Mouse (Mus musculus) thymus, adult 2 months (tissue): ENCODE data around the gene Gm4952. TPM values are rescaled to one million over a fixed set of nuclear protein-coding genes. Genes with fewer than 3 reads are reported as not detected.
A peak's percentile ranks its signal among the peaks of the same experiment; 100 is the strongest.

Experiments used
- DNase-seq: peaks from one replicate; pipeline ENCODE4 v3.0.0; 2021
- H3K27ac ChIP-seq: fragments of 200-500 bp; 2 replicates; pipeline ENCODE4 v1.5.1; 2012; ENCODE audit warnings: low read length, control low read depth; ENCODE audit not compliant: control insufficient read depth, insufficient read depth
- H3K27me3 ChIP-seq: fragments of 200-500 bp; 2 replicates; pipeline ENCODE4 v1.6.1; 2012; ENCODE audit warnings: mild to moderate bottlenecking, low read length, moderate library complexity, mixed read lengths; ENCODE audit not compliant: control insufficient read depth, insufficient read depth
- H3K36me3 ChIP-seq: fragments of 200-500 bp; 2 replicates; pipeline ENCODE4 v1.6.1; 2012; ENCODE audit warnings: mild to moderate bottlenecking, low read length, moderate library complexity; ENCODE audit not compliant: control insufficient read depth, insufficient read depth
- H3K4me1 ChIP-seq: fragments of 200-500 bp; replicated peaks from 2 replicates; pipeline ENCODE4 v1.6.1; 2012; ENCODE audit warnings: low read length; ENCODE audit not compliant: control insufficient read depth, insufficient read depth
- H3K4me3 ChIP-seq: fragments of 200-500 bp; 2 replicates; pipeline ENCODE4 v1.5.1; 2012; ENCODE audit warnings: mild to moderate bottlenecking, low read length, control low read depth, moderate library complexity; ENCODE audit not compliant: control insufficient read depth, insufficient read depth
- CTCF ChIP-seq: fragments of 200-500 bp; IDR thresholded peaks from 2 replicates; pipeline ENCODE4 v1.5.1; 2012; ENCODE audit warnings: mild to moderate bottlenecking, control low read depth, low read length, moderate library complexity, borderline replicate concordance; ENCODE audit not compliant: control insufficient read depth, poor library complexity, insufficient read depth; ENCODE audit errors: extremely low read depth
- POLR2A ChIP-seq: fragments of 200-500 bp; IDR thresholded peaks from 2 replicates; pipeline ENCODE4 v1.6.1; 2012; ENCODE audit warnings: mild to moderate bottlenecking, low read length, control low read depth, moderate library complexity; ENCODE audit not compliant: control insufficient read depth, poor library complexity, insufficient read depth; ENCODE audit errors: extremely low read depth
- whole genome bisulfite sequencing: fragments of 180-500 bp; shearing (Covaris S2); methylation state at CpG from one replicate; pipeline ENCODE4 v1.1.7; 2018; 5-methylcytosine and 5-hydroxymethylcytosine counted together
- polyA plus RNA-seq: library from polyadenylated mRNA; depleted of rRNA; stranded (reverse); fragments of >200 nt; gene quantifications from 2 replicates; pipeline ENCODE4 v1.2.3, GENCODE M21; 2012

Gene Gm4952
- polyA plus RNA-seq, 1 experiment, result 0.13 TPM

DNA sequence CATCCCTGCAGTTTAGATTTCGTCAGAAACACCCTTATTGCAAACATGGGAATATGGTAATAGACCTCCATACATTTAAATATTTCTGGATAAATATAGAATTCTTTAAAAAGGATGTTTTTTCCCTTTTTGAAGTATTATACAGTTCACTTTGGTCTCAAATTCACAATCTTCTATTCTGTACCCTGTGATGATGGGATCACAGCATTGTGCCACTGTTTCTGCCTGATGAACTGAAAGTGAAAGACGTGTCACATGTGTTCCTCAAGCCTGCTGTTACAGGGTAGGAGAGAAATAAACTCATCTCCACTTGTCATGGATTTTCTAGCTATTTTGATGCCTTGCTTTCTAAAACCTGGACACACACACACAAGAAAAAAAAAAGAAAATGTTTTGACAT is 28.9 kb upstream of the Gm4952 start:
- WGBS, result 43% methylated on average over 2 of the region's 2 CpGs
- Histone ChIP-seq H3K27ac (no peak overlapping the region), H3K27me3 (no peaks in the 10 kb centered on the region), H3K4me3 (no peak overlapping the region), H3K4me1 (peaks cover 18% of the 10 kb centered on the region), H3K36me3 (no peaks in the 10 kb centered on the region)
- TF ChIP-seq CTCF, result no peak
- DNase-seq, result no peak

DNA sequence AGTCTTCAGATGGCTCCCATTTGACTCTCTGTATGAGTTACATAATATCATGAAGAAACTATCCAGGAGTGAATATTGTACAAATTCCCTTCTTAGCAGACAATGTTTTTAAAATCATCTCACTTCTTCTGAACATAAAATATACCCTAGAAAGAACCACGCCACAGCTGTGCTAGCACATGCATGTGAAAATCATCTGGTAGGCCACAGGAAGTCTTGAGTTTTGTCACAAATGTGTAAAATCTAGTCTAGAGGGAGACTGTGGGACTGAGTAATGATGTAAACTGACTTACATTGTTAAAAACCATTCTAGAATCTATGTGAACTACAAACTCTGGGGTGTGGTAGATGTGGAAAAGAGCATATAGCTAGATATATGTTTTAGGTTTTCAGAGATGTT is 28.1 kb upstream of the Gm4952 start:
- no peak for DNase-seq
- Histone ChIP-seq H3K4me3 (no peak overlapping the region), H3K27me3 (no peaks in the 10 kb centered on the region), H3K27ac (no peak overlapping the region), H3K36me3 (no peaks in the 10 kb centered on the region), H3K4me1 (peaks cover 20% of the 10 kb centered on the region)
- TF ChIP-seq CTCF (no peak), POLR2A (no peak)
- WGBS, result 9% methylated on average over 1 of the region's 1 CpGs

DNA sequence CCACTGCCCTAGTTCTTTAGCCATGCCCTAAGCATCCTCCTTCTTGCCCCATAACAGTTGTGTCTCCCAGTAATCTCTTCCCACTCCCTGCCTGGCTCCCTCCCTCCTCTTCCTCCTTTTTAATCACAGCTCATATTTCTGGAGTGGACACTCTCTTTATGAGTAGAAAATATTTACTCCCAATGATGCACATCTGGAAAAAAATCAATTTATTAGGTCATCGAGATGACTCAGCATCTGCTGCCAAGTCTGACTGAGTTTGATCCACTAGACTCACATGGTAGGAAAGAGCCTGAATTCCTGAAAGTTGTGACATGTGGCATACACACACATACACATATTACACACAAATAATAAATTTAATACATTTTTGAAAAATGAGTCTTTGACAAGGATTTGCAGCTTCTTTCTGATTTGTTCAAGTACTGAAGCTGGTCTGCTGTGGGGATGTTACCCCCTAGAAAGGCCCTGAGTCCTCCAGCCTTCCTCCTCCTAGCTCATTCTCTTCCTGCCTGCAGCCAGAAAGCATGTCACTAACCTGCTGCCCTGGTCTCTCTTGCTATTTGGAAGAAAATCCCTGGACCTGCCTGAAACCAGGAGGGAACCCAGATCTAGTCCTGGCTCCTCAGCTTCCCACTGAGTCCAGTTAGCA is 27.0 kb upstream of the Gm4952 start:
- peak overlapping the region; percentile 5; the same call in 1 of the 2 replicates for H3K4me3 ChIP-seq

GRCm38 (mm10) chr19:12573266-12574011 is 26.3 kb upstream of the Gm4952 start:
- Histone ChIP-seq H3K4me1 (peaks cover 21% of the 10 kb centered on the region), H3K27ac (peak overlapping the region; percentile 74; the same call in 1 of the 2 replicates), H3K36me3 (0 out of 2 replicates have a peak, but pooled peaks cover 4% of the 10 kb centered on the region), H3K27me3 (no peaks in the 10 kb centered on the region), H3K4me3 (peak overlapping the region; percentile 48)
- DNase-seq, result peak; percentile 70
- 2% methylated on average over 14 of the region's 14 CpGs for WGBS
- TF ChIP-seq POLR2A, result no peak
- TF ChIP-seq CTCF, result no peak

More for the DNA sequence above, 27.0 kb upstream of the Gm4952 start:
- Histone ChIP-seq H3K4me1 (peaks cover 21% of the 10 kb centered on the region), H3K36me3 (no peaks in the 10 kb centered on the region), H3K27me3 (no peaks in the 10 kb centered on the region), H3K27ac (peak overlapping the region; percentile 45; the same call in 1 of the 2 replicates)
- TF ChIP-seq POLR2A (no peak), CTCF (no peak)
- WGBS, result 86% methylated on average over 1 of the region's 1 CpGs
- DNase-seq, result no peak

DNA sequence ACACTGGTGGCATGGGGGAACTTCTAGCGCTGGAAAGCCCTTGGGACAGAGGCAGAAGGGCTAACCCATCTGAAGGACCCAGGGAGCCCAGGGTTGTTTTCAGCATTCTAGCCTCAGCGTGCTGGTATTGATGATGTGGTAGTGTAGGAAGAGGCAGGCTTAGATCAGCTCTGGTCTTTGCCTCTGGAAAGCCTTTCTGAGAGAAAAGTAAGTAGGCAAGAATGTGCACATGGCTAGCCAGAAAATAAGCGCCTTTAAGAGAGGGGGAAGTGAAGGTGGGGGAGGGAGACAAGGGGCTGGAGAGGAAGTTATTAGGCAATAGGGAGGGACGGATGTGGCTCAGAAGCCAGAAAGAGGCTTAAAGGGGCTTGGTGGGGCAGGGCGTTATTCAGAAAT is 25.8 kb upstream of the Gm4952 start:
- 2% methylated on average over 5 of the region's 5 CpGs for WGBS
- no peak for DNase-seq
- Histone ChIP-seq H3K27ac (peak overlapping the region; percentile 74; the same call in 1 of the 2 replicates), H3K4me1 (peaks cover 21% of the 10 kb centered on the region), H3K27me3 (no peaks in the 10 kb centered on the region), H3K4me3 (peak overlapping the region; percentile 48), H3K36me3 (0 out of 2 replicates have a peak, but pooled peaks cover 4% of the 10 kb centered on the region)
- no peak for TF ChIP-seq POLR2A
- no peak for TF ChIP-seq CTCF

DNA sequence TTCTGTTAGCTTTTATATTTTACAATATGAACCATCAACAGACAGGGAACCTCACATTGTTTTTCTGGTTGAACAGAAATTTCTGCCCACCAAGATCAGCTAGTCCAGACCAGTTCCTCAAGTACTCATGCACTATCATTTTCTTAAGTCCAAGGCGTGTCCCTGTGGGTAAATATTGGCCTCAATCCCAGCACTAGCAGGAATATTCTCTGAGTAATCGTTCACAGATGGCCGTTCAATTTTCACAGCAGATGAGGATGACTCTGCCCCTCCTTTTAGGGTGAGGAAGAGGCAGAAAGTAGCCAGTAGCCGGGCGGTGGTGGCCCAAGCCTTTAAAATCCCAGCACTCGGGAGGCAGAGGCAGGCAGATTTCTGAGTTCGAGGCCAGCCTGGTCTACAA is 24.7 kb upstream of the Gm4952 start:
- Histone ChIP-seq H3K4me1 (peaks cover 21% of the 10 kb centered on the region), H3K27ac (no peak overlapping the region), H3K27me3 (no peaks in the 10 kb centered on the region), H3K4me3 (no peak overlapping the region), H3K36me3 (0 out of 2 replicates have a peak, but pooled peaks cover 4% of the 10 kb centered on the region)
- TF ChIP-seq POLR2A (no peak), CTCF (no peak)
- 84% methylated on average over 7 of the region's 7 CpGs for WGBS
- DNase-seq, result no peak
